ENCODE assay signal across 23 mouse cellular contexts in the genomic region with DNA sequence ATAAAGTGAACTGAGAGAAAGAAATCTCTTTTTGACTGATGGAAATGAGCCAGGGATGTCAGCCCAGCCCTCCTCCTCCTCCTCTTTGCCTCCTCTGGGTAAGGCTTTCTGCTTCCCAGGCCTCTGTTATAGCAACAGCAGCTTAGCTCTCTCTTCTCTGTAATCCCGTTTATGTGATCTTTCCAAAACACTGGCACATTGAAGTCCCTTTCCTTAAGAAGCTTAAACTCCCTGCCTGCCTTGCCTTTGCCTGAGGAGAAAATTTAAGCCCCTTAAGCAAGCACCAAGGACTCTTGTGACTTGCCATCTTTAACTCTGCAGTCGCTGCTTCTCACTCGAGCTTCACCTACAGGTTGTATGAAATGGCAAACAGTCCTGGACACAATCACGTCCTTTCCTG.
"Had no signal": no experiment of that assay in that cellular context is flagged by ENCODE, and none has a peak within 500 bp of the region (broad histone marks: within the 10 kb centered on the region; RNA-seq: fewer than 3 reads in every experiment).

No protein-coding gene starts in this region.

- H3K27me3 ChIP-seq: intestine, embryonic 15.5 days; kidney, embryonic 15.5 days; limb, embryonic 15.5 days; neural tube, embryonic 13.5 days had no signal

- H3K9me3 ChIP-seq: intestine, embryonic 15.5 days; kidney, embryonic 15.5 days; limb, embryonic 12.5 days; limb, embryonic 15.5 days; neural tube, embryonic 13.5 days had no signal

- H3K4me1 ChIP-seq: intestine, embryonic 15.5 days; kidney, embryonic 15.5 days; limb, embryonic 12.5 days; limb, embryonic 15.5 days; neural tube, embryonic 13.5 days had no signal

- H3K36me3 ChIP-seq: intestine, embryonic 15.5 days; kidney, embryonic 15.5 days; limb, embryonic 12.5 days; limb, embryonic 15.5 days; neural tube, embryonic 13.5 days had no signal

- H3K4me3 ChIP-seq: intestine, embryonic 15.5 days; kidney, embryonic 15.5 days; limb, embryonic 12.5 days; limb, embryonic 15.5 days; myocyte; neural tube, embryonic 13.5 days had no signal

- DNase-seq: kidney, adult 11 months; kidney, adult 8-10 months; kidney, postnatal 10 days; kidney, postnatal 36 days; left cerebral cortex, postnatal 4 days; liver, postnatal 0 days; lung, embryonic 14.5 days; right cerebral cortex, postnatal 14 days; right cerebral cortex, postnatal 4 days; thymus, adult 2 months; thymus, postnatal 14 days; thymus, postnatal 4 days had no signal

- H3K9ac ChIP-seq: intestine, embryonic 15.5 days; kidney, embryonic 15.5 days; limb, embryonic 12.5 days; limb, embryonic 15.5 days; liver, embryonic 14.5 days; liver, postnatal 0 days; lung, embryonic 14.5 days; neural tube, embryonic 13.5 days had no signal

- H3K4me2 ChIP-seq: intestine, embryonic 15.5 days; kidney, embryonic 15.5 days; limb, embryonic 12.5 days; limb, embryonic 15.5 days; liver, embryonic 11.5 days; lung, embryonic 14.5 days; neural tube, embryonic 13.5 days had no signal

- ATAC-seq: intestine, embryonic 15.5 days; liver, postnatal 0 days; lung, postnatal 0 days had no signal

- H3K27ac ChIP-seq: intestine, embryonic 15.5 days; kidney, embryonic 15.5 days; limb, embryonic 12.5 days; limb, embryonic 15.5 days; liver, embryonic 14.5 days; macrophage; neural tube, embryonic 13.5 days; stomach, postnatal 0 days had no signal
